Mouse (Mus musculus) midbrain, embryonic 13.5 days (tissue): ENCODE results near the gene Sephs1. TPM values are rescaled to one million over a fixed set of nuclear protein-coding genes. Genes with fewer than 3 reads are reported as not detected.

Experiments used
- ATAC-seq: fragments of 200-750 bp; cut with Nextera tagmentation; 2 replicates; pipeline ENCODE4 v1.8.0; 2017; ENCODE audit warnings: mild to moderate bottlenecking, moderate TSS enrichment, moderate library complexity
- H3K27ac ChIP-seq: fragments of 300-500 bp; sonication (generic); 2 replicates; pipeline ENCODE4 v1.5.1; 2015; ENCODE audit warnings: inconsistent platforms, mild to moderate bottlenecking, moderate library complexity
- H3K27me3 ChIP-seq: fragments of 300-500 bp; sonication (generic); 2 replicates; pipeline ENCODE4 v1.6.1; 2015; ENCODE audit warnings: mild to moderate bottlenecking, inconsistent platforms
- H3K36me3 ChIP-seq: fragments of 300-500 bp; sonication (generic); 2 replicates; pipeline ENCODE4 v1.6.1; 2015; ENCODE audit warnings: mild to moderate bottlenecking, inconsistent platforms
- H3K4me1 ChIP-seq: fragments of 300-500 bp; sonication (generic); replicated peaks from 2 replicates; pipeline ENCODE4 v1.6.1; 2015; ENCODE audit warnings: inconsistent platforms
- H3K4me2 ChIP-seq: fragments of 300-500 bp; sonication (generic); replicated peaks from 2 replicates; pipeline ENCODE4 v1.6.1; 2015; ENCODE audit warnings: moderate library complexity, mild to moderate bottlenecking, inconsistent platforms
- H3K4me3 ChIP-seq: fragments of 300-500 bp; sonication (generic); replicated peaks from 2 replicates; pipeline ENCODE4 v1.5.1; 2015; ENCODE audit warnings: mild to moderate bottlenecking, inconsistent platforms
- H3K9ac ChIP-seq: fragments of 300-500 bp; sonication (generic); replicated peaks from 2 replicates; pipeline ENCODE4 v1.6.1; 2015; ENCODE audit warnings: mild to moderate bottlenecking, inconsistent platforms
- H3K9me3 ChIP-seq: fragments of 300-500 bp; sonication (generic); 2 replicates; pipeline ENCODE4 v1.6.1; 2016; ENCODE audit warnings: mild to moderate bottlenecking, inconsistent platforms
- WGBS: fragments of 180-500 bp; shearing (Covaris S2); methylation state at CpG from one replicate; pipeline ENCODE4 v1.1.7; 2015; 5-methylcytosine and 5-hydroxymethylcytosine counted together
- polyA plus RNA-seq: library from polyadenylated mRNA; unstranded; fragments of >200 nt; fragmentation: Nextera tagmentation; extraction: Ambion mirVana; gene quantifications from 2 replicates; pipeline ENCODE4 v1.2.1, GENCODE M21; 2015

The Sephs1 gene
- 77.8 and 78.4 TPM in 2 replicates for polyA plus RNA-seq

- Histone ChIP-seq H3K9ac (peak within 1 kb of the TSS; percentile 99), H3K4me1 (peaks cover 27% of the 10 kb centered on the region), H3K27me3 (no peaks in the 10 kb centered on the region), H3K4me3 (peak within 1 kb of the TSS; percentile 88), H3K9me3 (no peaks in the 10 kb centered on the region), H3K36me3 (peaks cover 19% of the 10 kb centered on the region), H3K4me2 (peak within 1 kb of the TSS; percentile 67), H3K27ac (peak within 1 kb of the TSS; percentile 100)
- peak; percentile 81 for ATAC-seq
- under 1% methylated on average over 96 of the region's 115 CpGs for WGBS
Measured at GRCm38 (mm10) chr2:4881350-4882248, at the start of gene Sephs1. TSS of gene Sephs1 (plus strand) at chr2:4881564.

- ATAC-seq = no peak
- no peak overlapping the region for H3K4me3 ChIP-seq
- 83% methylated on average over 4 of the region's 4 CpGs for WGBS
Measured at GRCm38 (mm10) chr2:4832166-4832565, 49.2 kb upstream of the Sephs1 start.

GRCm38 (mm10) chr2:4849449-4849848 is 31.9 kb upstream of the Sephs1 start:
- no peak overlapping the region for H3K9ac ChIP-seq
- H3K4me1 ChIP-seq = no peaks in the 10 kb centered on the region
- no peaks in the 10 kb centered on the region for H3K27me3 ChIP-seq
- H3K4me3 ChIP-seq = no peak overlapping the region
- H3K36me3 ChIP-seq = no peaks in the 10 kb centered on the region
- H3K9me3 ChIP-seq = no peaks in the 10 kb centered on the region
- no peak for ATAC-seq
- WGBS = 97% methylated on average over 2 of the region's 2 CpGs
- no peak overlapping the region for H3K27ac ChIP-seq
- H3K4me2 ChIP-seq = no peak overlapping the region

More at GRCm38 (mm10) chr2:4832166-4832565, 49.2 kb upstream of the Sephs1 start:
- Histone ChIP-seq H3K36me3 (no peaks in the 10 kb centered on the region), H3K27me3 (no peaks in the 10 kb centered on the region), H3K9me3 (no peaks in the 10 kb centered on the region), H3K9ac (no peak overlapping the region), H3K4me2 (no peak overlapping the region), H3K4me1 (peaks cover 5% of the 10 kb centered on the region; the same call in 1 of the 2 replicates), H3K27ac (no peak overlapping the region)

- H3K36me3 ChIP-seq = no peaks in the 10 kb centered on the region
- H3K9me3 ChIP-seq = no peaks in the 10 kb centered on the region
- 76% methylated on average over 5 of the region's 5 CpGs for WGBS
- ATAC-seq = no peak
- H3K27ac ChIP-seq = no peak overlapping the region
- H3K4me1 ChIP-seq = no peaks in the 10 kb centered on the region
- no peaks in the 10 kb centered on the region for H3K27me3 ChIP-seq
- no peak overlapping the region for H3K4me3 ChIP-seq
- no peak overlapping the region for H3K4me2 ChIP-seq
- no peak overlapping the region for H3K9ac ChIP-seq
Measured at GRCm38 (mm10) chr2:4857186-4857585, 24.2 kb upstream of the Sephs1 start.

GRCm38 (mm10) chr2:4858161-4858560 is 23.2 kb upstream of the Sephs1 start:
- Histone ChIP-seq H3K4me1 (no peaks in the 10 kb centered on the region), H3K4me3 (no peak overlapping the region), H3K36me3 (no peaks in the 10 kb centered on the region), H3K9me3 (no peaks in the 10 kb centered on the region), H3K27ac (no peak overlapping the region), H3K9ac (no peak overlapping the region), H3K4me2 (no peak overlapping the region), H3K27me3 (no peaks in the 10 kb centered on the region)
- no peak for ATAC-seq
- WGBS = 76% methylated on average over 10 of the region's 10 CpGs

GRCm38 (mm10) chr2:4864008-4864816 is 17.2 kb upstream of the Sephs1 start:
- peak; percentile 90 for ATAC-seq
- H3K36me3 ChIP-seq = no peaks in the 10 kb centered on the region
- H3K27ac ChIP-seq = no peak overlapping the region
- H3K4me1 ChIP-seq = peaks cover 4% of the 10 kb centered on the region; the same call in 1 of the 2 replicates
- WGBS = 41% methylated on average over 7 of the region's 7 CpGs
- no peak overlapping the region for H3K4me2 ChIP-seq
- no peaks in the 10 kb centered on the region for H3K27me3 ChIP-seq
- H3K9me3 ChIP-seq = no peaks in the 10 kb centered on the region
- no peak overlapping the region for H3K4me3 ChIP-seq
- no peak overlapping the region for H3K9ac ChIP-seq

- WGBS = 46% methylated on average over 9 of the region's 9 CpGs
- Histone ChIP-seq H3K4me3 (no peak overlapping the region), H3K36me3 (no peaks in the 10 kb centered on the region), H3K27ac (no peak overlapping the region), H3K9ac (no peak overlapping the region), H3K4me1 (peaks cover 4% of the 10 kb centered on the region; the same call in 1 of the 2 replicates), H3K27me3 (no peaks in the 10 kb centered on the region), H3K9me3 (no peaks in the 10 kb centered on the region), H3K4me2 (no peak overlapping the region)
- peak; percentile 74 for ATAC-seq
Measured at GRCm38 (mm10) chr2:4864817-4865296, 16.5 kb upstream of the Sephs1 start.

GRCm38 (mm10) chr2:4868028-4868725 is 13.2 kb upstream of the Sephs1 start:
- Histone ChIP-seq H3K4me3 (no peak overlapping the region), H3K9ac (no peak overlapping the region), H3K36me3 (no peaks in the 10 kb centered on the region), H3K4me1 (peaks cover 4% of the 10 kb centered on the region; the same call in 1 of the 2 replicates), H3K9me3 (no peaks in the 10 kb centered on the region), H3K27me3 (no peaks in the 10 kb centered on the region), H3K4me2 (no peak overlapping the region), H3K27ac (no peak overlapping the region)
- ATAC-seq = no peak
- 81% methylated on average over 12 of the region's 12 CpGs for WGBS

GRCm38 (mm10) chr2:4872740-4873139 is 8.6 kb upstream of the Sephs1 start:
- no peaks in the 10 kb centered on the region for H3K27me3 ChIP-seq
- H3K4me2 ChIP-seq = no peak overlapping the region
- no peaks in the 10 kb centered on the region for H3K36me3 ChIP-seq
- H3K4me1 ChIP-seq = no peaks in the 10 kb centered on the region
- H3K4me3 ChIP-seq = no peak overlapping the region
- no peaks in the 10 kb centered on the region for H3K9me3 ChIP-seq
- no peak overlapping the region for H3K9ac ChIP-seq
- H3K27ac ChIP-seq = no peak overlapping the region
- ATAC-seq = no peak
- WGBS = 84% methylated on average over 9 of the region's 9 CpGs

- H3K4me3 ChIP-seq = no peak overlapping the region
- ATAC-seq = no peak
- H3K27ac ChIP-seq = no peak overlapping the region
- no peaks in the 10 kb centered on the region for H3K27me3 ChIP-seq
- 79% methylated on average over 6 of the region's 6 CpGs for WGBS
- H3K9ac ChIP-seq = no peak overlapping the region
- no peaks in the 10 kb centered on the region for H3K4me1 ChIP-seq
- H3K9me3 ChIP-seq = no peaks in the 10 kb centered on the region
- H3K4me2 ChIP-seq = no peak overlapping the region
- no peaks in the 10 kb centered on the region for H3K36me3 ChIP-seq
Measured at GRCm38 (mm10) chr2:4873331-4873730, 8.0 kb upstream of the Sephs1 start.

GRCm38 (mm10) chr2:4875090-4875489 is 6.3 kb upstream of the Sephs1 start:
- H3K27me3 ChIP-seq = no peaks in the 10 kb centered on the region
- no peak overlapping the region for H3K4me3 ChIP-seq
- H3K9ac ChIP-seq = no peak overlapping the region
- WGBS = 65% methylated on average over 1 of the region's 1 CpGs
- peaks cover 4% of the 10 kb centered on the region; the same call in 1 of the 2 replicates for H3K4me1 ChIP-seq
- no peak for ATAC-seq
- H3K27ac ChIP-seq = no peak overlapping the region
- no peak overlapping the region for H3K4me2 ChIP-seq
- no peaks in the 10 kb centered on the region for H3K36me3 ChIP-seq
- H3K9me3 ChIP-seq = no peaks in the 10 kb centered on the region
